Mouse (Mus musculus) cerebellum, postnatal 4 days (tissue): Measurements from ENCODE around the gene Coa6.

ENCODE experiments used
- DNase-seq, 2 experiments: peaks; one replicate each; pipeline ENCODE4 v3.0.0; 2022; ENCODE audit warnings: low spot score in 2 of 2, mixed read lengths in 1 of 2

Gene Coa6

DNA sequence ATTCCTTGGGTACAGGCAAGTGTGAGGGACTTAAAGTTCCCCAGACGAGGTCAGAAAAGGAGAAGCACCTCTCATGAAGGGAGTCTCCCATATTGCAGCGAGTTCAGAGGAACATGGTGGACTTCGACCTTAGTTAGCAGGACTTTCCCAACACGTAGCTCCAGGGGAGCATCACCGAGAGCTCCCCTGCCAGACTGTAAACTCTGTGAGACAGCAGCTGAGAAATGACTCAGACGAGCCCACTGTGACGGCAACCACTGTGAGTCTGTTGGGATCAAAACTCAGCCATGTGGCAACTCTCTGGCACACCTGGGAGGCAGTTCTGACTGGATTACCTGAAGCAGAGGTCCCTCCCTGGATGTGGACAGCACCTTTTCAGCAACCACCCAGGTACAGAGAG lies 41.8 kb downstream of the Coa6 start:
- no peak for DNase-seq

DNA sequence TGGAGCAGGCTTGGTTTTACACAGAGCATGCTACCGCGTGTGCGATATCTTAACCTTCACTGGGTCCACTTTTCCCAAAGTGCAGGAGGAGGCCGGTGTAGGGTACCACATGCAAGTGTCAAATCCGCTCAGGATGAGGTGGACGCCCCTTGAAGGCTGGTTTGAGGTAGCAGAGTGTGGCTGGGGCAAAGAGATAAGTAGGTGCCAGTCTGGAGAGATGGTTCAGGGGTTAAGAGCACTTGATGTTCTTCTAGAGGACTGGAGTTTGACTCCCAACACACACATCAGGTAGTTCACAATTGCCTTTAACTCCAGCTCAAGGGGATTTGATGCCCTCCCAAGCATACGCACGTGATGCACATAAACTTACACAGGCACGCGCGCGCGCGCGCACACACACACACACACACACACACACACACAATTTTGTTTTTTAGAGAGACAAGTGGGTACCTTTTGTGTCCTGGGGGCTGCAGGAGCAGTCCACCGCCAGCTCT lies 51.5 kb downstream of the Coa6 start:
- no peak for DNase-seq

DNA sequence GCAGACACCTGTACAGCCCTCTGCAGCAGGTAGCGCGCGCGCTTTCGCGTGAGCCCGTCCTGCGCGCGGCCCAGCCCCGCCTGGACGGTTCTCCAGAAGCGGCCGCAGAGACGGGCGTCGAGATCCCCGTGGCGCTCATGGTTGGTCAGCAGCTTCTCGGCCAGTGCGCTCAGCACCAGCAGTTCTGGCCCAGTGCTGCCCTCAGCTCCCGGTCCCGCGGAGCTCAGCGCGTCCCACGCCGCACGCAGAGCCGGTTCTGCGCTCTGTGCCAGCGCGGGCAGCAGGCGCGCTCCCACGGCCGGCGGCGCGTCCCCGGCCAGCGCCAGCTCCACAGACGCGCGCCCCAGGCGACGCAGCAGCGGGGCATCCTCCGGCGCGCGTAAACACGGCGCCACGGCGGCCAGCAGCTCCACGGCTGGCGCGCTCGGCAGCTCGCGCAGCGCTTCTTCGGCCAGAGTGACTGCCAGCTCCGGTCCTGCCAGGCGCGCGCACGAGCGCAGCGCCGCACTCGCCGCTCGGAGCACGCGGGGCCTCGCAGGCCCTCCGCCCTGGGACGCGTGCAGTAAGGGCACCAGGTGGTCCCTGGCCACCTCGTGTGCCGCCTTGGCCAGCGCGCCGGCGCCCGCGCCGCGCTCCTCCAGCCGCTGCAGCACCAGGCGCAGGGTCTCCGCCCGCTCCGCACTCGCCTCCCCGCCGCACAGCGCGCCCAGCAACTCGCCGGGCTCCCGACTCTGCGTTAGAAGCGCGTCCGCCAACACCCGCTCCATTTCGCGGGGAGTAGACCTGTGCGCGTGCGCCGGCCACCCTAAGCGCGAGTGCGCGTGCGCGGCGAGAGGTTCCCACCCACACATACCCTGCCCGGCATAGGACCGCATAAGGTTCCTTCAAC lies 52.2 kb downstream of the Coa6 start, which contains the start of gene Tarbp1:
Gene Tarbp1, minus strand, starts transcription at position 767 of the 889 bp plus-strand sequence.
- peak; percentile 84 to 90 for DNase-seq
